Mouse (Mus musculus): ENCODE data around the gene Zwilch.

DNA sequence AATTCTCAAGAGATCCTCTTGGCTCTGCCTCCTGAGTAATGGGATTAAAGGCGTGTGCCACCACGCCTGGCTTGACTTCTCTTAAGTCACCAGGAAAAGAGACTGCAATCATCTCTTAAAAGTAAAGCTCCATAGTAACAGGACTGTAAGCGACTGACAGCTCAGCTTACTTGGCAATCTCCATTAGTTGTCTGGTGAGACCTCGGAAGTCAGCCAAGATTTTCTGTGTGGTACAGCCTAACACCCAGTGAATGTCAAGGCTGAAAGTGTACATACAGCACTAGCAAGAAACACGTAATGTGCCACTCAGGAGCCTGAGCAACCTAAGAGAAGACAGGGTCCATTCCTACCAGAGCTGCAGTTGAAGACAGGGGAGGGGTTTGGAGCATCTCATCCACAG, 12.4 kb downstream of the Zwilch start:
- TF ChIP-seq POLR2A (IDR thresholded peaks at IDR 0.05; ENCODE audit: borderline replicate concordance, low read depth, low read length), result no peak
- no peak for TF ChIP-seq CTCF (IDR thresholded peaks at IDR 0.05; ENCODE audit: low read depth, low read length)

Data from bone marrow macrophage, adult 2 months (primary cell).